Mouse (Mus musculus) forebrain, embryonic 11.5 days (tissue): ENCODE measurements around the gene Fbp2. TPM values are rescaled to one million over a fixed set of nuclear protein-coding genes. Genes with fewer than 3 reads are reported as not detected.

Experiments used
- ATAC-seq: fragments of 200-750 bp; cut with Nextera tagmentation; replicated peaks from 2 replicates; pipeline ENCODE4 v1.8.0; 2017; ENCODE audit warnings: moderate TSS enrichment; ENCODE audit not compliant: low FRiP score
- DNase-seq: peaks from one replicate; pipeline ENCODE4 v3.0.0-alpha.2; 2017; ENCODE audit warnings: low spot score
- H3K27ac ChIP-seq: fragments of 300-500 bp; sonication (generic); 2 replicates; pipeline ENCODE4 v1.5.1; 2014; ENCODE audit warnings: low read depth, low read length
- H3K27me3 ChIP-seq: fragments of 300-500 bp; sonication (generic); 2 replicates; pipeline ENCODE4 v1.6.1; 2014; ENCODE audit warnings: mild to moderate bottlenecking, low read length, mixed read lengths; ENCODE audit not compliant: control insufficient read depth, insufficient read depth
- H3K36me3 ChIP-seq: fragments of 300-500 bp; sonication (generic); 2 replicates; pipeline ENCODE4 v1.6.1; 2014; ENCODE audit warnings: mild to moderate bottlenecking, low read length, moderate library complexity, mixed read lengths; ENCODE audit not compliant: control insufficient read depth, insufficient read depth
- H3K4me1 ChIP-seq: fragments of 300-500 bp; sonication (generic); replicated peaks from 2 replicates; pipeline ENCODE4 v1.6.1; 2014; ENCODE audit warnings: low read length, mixed read lengths; ENCODE audit not compliant: control insufficient read depth, insufficient read depth
- H3K4me2 ChIP-seq: fragments of 300-500 bp; sonication (generic); 2 replicates; pipeline ENCODE4 v1.6.1; 2014; ENCODE audit warnings: low read depth, mild to moderate bottlenecking, low read length, moderate library complexity, mixed read lengths; ENCODE audit not compliant: severe bottlenecking
- H3K4me3 ChIP-seq: fragments of 300-500 bp; sonication (generic); 2 replicates; pipeline ENCODE4 v1.5.1; 2014; ENCODE audit warnings: low read depth, low read length
- H3K9ac ChIP-seq: fragments of 300-500 bp; sonication (generic); 2 replicates; pipeline ENCODE4 v1.6.1; 2014; ENCODE audit warnings: low read length
- H3K9me3 ChIP-seq: fragments of 300-500 bp; sonication (generic); 2 replicates; pipeline ENCODE4 v1.6.1; 2016; ENCODE audit warnings: low read length, mixed read lengths; ENCODE audit not compliant: control insufficient read depth
- WGBS: fragments of 180-500 bp; shearing (Covaris S2); extraction: QIAGEN DNeasy Blood & Tissue Kit; methylation state at CpG from one replicate; pipeline ENCODE4 v1.1.7; 2014; 5-methylcytosine and 5-hydroxymethylcytosine counted together
- polyA plus RNA-seq: library from polyadenylated mRNA; unstranded; fragments of >200 nt; fragmentation: Nextera tagmentation; extraction: Ambion mirVana; gene quantifications from 2 replicates; pipeline ENCODE4 v1.2.1, GENCODE M21; 2014

The Fbp2 gene
- polyA plus RNA-seq, 1 experiment from 2014 or later: not detected

GRCm38 (mm10) chr13:62884536-62884935, 26.3 kb upstream of the Fbp2 start:
- H3K4me2 ChIP-seq: no peak overlapping the region
- 78% methylated on average over 3 of the region's 3 CpGs for WGBS
- no peak for DNase-seq
- H3K9me3 ChIP-seq: no peaks in the 10 kb centered on the region
- H3K36me3 ChIP-seq: no peaks in the 10 kb centered on the region
- no peak overlapping the region for H3K27ac ChIP-seq
- H3K4me3 ChIP-seq: no peak overlapping the region
- no peak overlapping the region for H3K9ac ChIP-seq
- ATAC-seq: no peak
- H3K4me1 ChIP-seq: 0 out of 2 replicates have a peak, but pooled peaks cover 4% of the 10 kb centered on the region
- H3K27me3 ChIP-seq: peaks cover 21% of the 10 kb centered on the region

- no peak overlapping the region for H3K4me3 ChIP-seq
- H3K9me3 ChIP-seq: no peaks in the 10 kb centered on the region
- H3K4me1 ChIP-seq: 0 out of 2 replicates have a peak, but pooled peaks cover 4% of the 10 kb centered on the region
- ATAC-seq (no peak), DNase-seq (no peak)
- 90% methylated on average over 9 of the region's 9 CpGs for WGBS
- H3K27ac ChIP-seq: no peak overlapping the region
- no peak overlapping the region for H3K9ac ChIP-seq
- no peaks in the 10 kb centered on the region for H3K36me3 ChIP-seq
- H3K4me2 ChIP-seq: no peak overlapping the region
- peaks cover 19% of the 10 kb centered on the region for H3K27me3 ChIP-seq
Observed at GRCm38 (mm10) chr13:62883925-62884324, 25.7 kb upstream of the Fbp2 start.

DNA sequence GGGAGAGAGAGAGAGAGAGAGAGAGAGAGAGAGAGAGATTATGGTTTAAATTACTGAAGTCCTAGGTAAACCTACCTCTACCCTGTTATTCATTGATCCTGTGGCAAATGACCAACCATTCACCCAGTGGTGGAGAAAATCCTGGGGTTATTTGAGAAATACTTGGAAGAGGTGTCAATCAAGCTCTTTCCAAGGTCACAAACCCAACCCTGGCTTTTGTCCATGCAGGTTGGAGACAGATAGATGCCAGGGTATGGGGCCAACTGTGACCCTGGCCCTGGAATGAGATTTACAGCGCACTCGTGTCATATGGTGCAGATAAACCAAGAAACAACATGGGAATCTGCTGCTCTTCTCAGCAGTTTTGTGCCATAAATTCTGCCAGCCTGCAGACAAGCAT, 25.2 kb upstream of the Fbp2 start:
- DNase-seq (no peak), ATAC-seq (no peak)
- Histone ChIP-seq H3K36me3 (no peaks in the 10 kb centered on the region), H3K27me3 (peaks cover 17% of the 10 kb centered on the region), H3K9me3 (no peaks in the 10 kb centered on the region), H3K27ac (no peak overlapping the region), H3K4me3 (no peak overlapping the region), H3K4me2 (no peak overlapping the region), H3K4me1 (0 out of 2 replicates have a peak, but pooled peaks cover 4% of the 10 kb centered on the region), H3K9ac (no peak overlapping the region)
- WGBS: 77% methylated on average over 2 of the region's 2 CpGs

DNA sequence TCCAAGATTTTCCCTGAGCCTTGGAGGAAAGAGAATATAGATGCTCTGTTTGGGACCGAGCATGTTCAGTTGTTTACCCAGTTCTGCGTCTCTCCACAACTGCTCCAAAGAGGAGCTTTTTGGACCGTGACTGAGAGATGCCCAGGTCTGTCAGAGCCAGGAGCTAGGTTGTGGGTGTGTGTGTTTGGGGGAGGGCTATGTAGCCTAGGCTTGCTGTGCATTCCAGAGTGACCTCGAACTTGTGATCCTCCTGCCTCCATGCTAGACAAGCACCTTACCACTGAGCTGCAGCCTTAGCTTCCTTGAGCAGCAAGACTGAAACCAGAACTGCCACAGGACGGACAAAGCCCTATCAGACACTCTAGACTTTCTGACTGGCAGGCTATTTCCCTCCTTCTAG, 24.6 kb upstream of the Fbp2 start:
- no peak for ATAC-seq

DNA sequence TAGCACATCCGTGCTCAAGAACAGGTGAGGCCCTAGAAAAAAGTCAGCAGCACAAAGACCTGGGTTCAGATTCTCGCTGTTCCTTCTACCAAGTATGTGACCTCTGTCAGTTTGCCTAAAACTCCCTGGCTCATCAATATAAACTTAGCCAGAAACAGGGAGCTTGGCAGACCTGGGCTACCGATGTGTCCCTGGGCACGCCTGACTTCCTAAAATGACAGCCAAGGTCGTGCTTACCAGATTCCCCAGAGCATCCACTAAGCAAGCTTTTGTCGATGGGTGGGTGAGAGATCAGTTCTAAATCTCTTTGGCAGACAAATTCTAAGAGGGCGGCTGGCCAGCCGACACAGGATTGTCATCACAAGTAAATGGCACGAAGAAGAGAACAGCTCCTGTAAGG, 23.1 kb upstream of the Fbp2 start:
- no peaks in the 10 kb centered on the region for H3K27me3 ChIP-seq
- no peak for DNase-seq

More for the DNA sequence above, 24.6 kb upstream of the Fbp2 start:
- peaks cover 12% of the 10 kb centered on the region for H3K27me3 ChIP-seq
- no peaks in the 10 kb centered on the region for H3K36me3 ChIP-seq
- H3K4me1 ChIP-seq: 0 out of 2 replicates have a peak, but pooled peaks cover 4% of the 10 kb centered on the region
- DNase-seq: no peak
- no peak overlapping the region for H3K9ac ChIP-seq
- no peak overlapping the region for H3K4me3 ChIP-seq
- no peak overlapping the region for H3K27ac ChIP-seq
- no peaks in the 10 kb centered on the region for H3K9me3 ChIP-seq
- H3K4me2 ChIP-seq: no peak overlapping the region
- 86% methylated on average over 5 of the region's 5 CpGs for WGBS

DNA sequence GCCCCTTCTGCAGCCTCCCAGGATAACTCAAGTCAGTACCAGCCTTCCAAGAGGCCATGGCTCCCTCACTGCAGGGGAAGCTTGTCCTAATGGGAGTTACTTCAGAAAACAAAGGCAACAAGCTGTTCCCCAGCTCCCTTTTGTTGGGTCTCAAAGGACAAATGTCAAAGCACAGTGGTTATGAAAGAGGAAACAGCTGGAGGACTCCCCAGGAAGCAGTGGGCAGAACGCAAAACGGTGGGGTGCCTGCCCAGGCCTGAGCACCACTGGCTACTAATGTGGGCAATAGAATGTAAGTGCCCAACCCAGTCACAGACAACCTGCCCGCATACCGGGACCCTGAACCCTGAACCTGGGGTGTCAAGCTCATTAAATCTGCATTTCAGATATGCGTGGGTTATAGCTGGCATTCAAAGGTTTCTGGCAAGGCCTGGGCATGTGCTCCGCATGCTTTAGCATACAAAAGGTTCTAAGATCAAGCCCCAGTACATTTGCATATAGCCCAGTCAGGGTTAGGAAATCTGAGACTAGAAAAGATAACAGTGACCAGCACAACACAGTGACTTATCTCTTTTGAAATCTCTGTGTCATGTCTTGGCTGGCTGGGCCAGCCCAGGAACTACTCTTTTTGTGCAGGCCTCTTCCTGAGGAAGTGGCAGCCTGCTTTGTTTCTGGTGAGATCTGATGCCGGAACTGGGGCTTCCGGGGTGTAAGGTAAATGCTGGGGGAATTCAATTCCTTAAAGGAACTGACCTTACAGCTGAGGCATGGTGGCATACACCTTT, 21.8 kb upstream of the Fbp2 start:
- Histone ChIP-seq H3K4me3 (no peak overlapping the region), H3K27ac (no peak overlapping the region), H3K9me3 (no peaks in the 10 kb centered on the region), H3K9ac (no peak overlapping the region), H3K27me3 (no peaks in the 10 kb centered on the region), H3K4me1 (0 out of 2 replicates have a peak, but pooled peaks cover 4% of the 10 kb centered on the region), H3K36me3 (no peaks in the 10 kb centered on the region), H3K4me2 (no peak overlapping the region)
- 25% methylated on average over 8 of the region's 8 CpGs for WGBS
- ATAC-seq: no peak; the same call in 1 of the 2 replicates
- DNase-seq: no peak

More for the DNA sequence above, 23.1 kb upstream of the Fbp2 start:
- no peak overlapping the region for H3K9ac ChIP-seq
- H3K36me3 ChIP-seq: no peaks in the 10 kb centered on the region
- H3K4me2 ChIP-seq: no peak overlapping the region
- H3K4me1 ChIP-seq: 0 out of 2 replicates have a peak, but pooled peaks cover 4% of the 10 kb centered on the region
- ATAC-seq: no peak
- 88% methylated on average over 9 of the region's 9 CpGs for WGBS
- H3K4me3 ChIP-seq: no peak overlapping the region
- H3K9me3 ChIP-seq: no peaks in the 10 kb centered on the region
- no peak overlapping the region for H3K27ac ChIP-seq

GRCm38 (mm10) chr13:62879411-62879810, 21.2 kb upstream of the Fbp2 start:
- no peak overlapping the region for H3K4me3 ChIP-seq
- H3K27me3 ChIP-seq: no peaks in the 10 kb centered on the region
- H3K36me3 ChIP-seq: no peaks in the 10 kb centered on the region
- 0 out of 2 replicates have a peak, but pooled peaks cover 4% of the 10 kb centered on the region for H3K4me1 ChIP-seq
- no peak overlapping the region for H3K9ac ChIP-seq
- ATAC-seq (no peak; the same call in 1 of the 2 replicates), DNase-seq (no peak)
- no peaks in the 10 kb centered on the region for H3K9me3 ChIP-seq
- no peak overlapping the region for H3K4me2 ChIP-seq
- 25% methylated on average over 6 of the region's 6 CpGs for WGBS
- no peak overlapping the region for H3K27ac ChIP-seq

GRCm38 (mm10) chr13:62877247-62877646, 19.0 kb upstream of the Fbp2 start:
- Histone ChIP-seq H3K9me3 (no peaks in the 10 kb centered on the region), H3K27me3 (no peaks in the 10 kb centered on the region), H3K4me1 (0 out of 2 replicates have a peak, but pooled peaks cover 4% of the 10 kb centered on the region), H3K4me2 (no peak overlapping the region), H3K4me3 (no peak overlapping the region), H3K9ac (no peak overlapping the region), H3K27ac (no peak overlapping the region), H3K36me3 (no peaks in the 10 kb centered on the region)
- WGBS: 8% methylated on average over 5 of the region's 5 CpGs
- ATAC-seq (no peak), DNase-seq (no peak)

- Histone ChIP-seq H3K27me3 (no peaks in the 10 kb centered on the region), H3K36me3 (no peaks in the 10 kb centered on the region), H3K4me3 (no peak overlapping the region), H3K27ac (no peak overlapping the region), H3K4me2 (no peak overlapping the region), H3K4me1 (0 out of 2 replicates have a peak, but pooled peaks cover 4% of the 10 kb centered on the region), H3K9ac (no peak overlapping the region), H3K9me3 (no peaks in the 10 kb centered on the region)
- 81% methylated on average over 1 of the region's 1 CpGs for WGBS
- ATAC-seq: no peak
- DNase-seq: no peak
Observed at GRCm38 (mm10) chr13:62876111-62876510, 17.9 kb upstream of the Fbp2 start.
